Mouse (Mus musculus) brain, embryonic 18.5 days (tissue): ENCODE data around the gene Srgap1.

Experiments used
- DNase-seq: peaks from one replicate; pipeline ENCODE4 v3.0.0-alpha.2; 2012; ENCODE audit warnings: low read depth, low spot score

The Srgap1 gene

DNA sequence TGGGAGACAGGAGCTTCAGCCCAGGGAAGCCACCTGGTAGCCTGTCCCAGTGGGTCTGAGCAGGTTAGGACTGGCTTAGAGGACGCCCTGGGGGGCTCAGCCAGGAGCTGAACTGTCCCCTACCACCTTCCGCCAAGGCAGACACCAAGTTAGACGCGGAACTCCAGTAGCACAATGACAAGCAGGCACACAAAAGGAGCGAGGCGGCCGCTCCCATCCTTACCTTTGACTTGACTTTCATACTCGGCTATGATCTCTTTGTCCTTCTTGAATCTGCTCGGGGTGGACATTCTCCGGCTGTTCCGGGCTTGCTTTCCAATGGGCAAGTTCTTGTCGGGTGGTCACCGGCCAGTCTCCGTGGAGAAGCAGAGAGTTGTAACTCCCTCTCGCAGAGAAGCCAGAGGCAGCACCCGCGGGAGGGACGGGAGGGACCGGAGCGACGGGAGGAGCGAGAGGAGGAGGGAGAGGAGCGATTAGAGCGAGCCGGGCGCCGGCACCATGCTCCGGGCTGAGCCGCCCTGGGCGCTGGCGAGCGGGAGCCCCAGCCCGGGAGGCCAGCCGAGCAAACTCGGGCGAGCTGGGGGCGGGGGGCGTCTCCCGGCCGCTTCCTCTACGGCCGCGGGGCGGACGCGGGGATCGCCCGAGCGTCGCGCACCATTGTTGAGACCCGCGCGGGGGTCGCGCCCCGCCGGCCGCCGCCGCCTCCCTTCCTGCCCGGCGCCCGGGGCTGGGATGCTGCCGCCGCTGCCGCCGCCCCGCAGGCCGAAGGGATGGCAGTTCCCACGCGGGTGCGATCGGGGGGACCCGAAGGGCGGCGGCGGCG lies at the start of gene Srgap1:
Gene Srgap1 (minus strand): TSS at position 412 of the 823 bp plus-strand sequence.
- no peak for DNase-seq

DNA sequence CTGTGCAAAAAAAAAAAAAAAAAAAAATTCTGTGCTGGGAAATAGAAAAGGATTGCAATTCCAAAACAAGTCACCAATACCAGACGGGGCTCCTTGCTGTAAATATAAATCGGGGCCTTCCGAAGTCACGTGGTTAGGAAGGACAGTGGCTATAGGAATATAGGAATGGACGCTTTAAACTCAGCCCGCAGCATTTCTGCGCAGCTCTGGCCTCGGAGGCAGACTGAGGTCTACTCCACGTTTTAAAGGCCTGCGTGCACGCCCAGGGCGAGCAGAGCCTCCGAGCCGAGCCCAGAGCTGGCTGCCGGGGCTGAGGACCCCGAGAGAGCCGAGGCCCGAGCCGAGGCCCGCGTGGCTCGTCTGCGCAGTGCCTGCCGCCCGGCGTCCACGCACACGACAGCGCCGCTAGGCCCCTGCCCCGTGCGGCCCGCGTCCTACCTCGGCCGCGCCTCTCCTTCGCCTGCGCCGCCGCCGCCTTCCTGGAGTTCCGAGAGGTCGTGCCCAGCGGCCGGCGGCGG lies 49.4 kb upstream of the Srgap1 start:
- DNase-seq = peak; percentile 24

GRCm38 (mm10) chr10:122090472-122090871 lies 43.4 kb upstream of the Srgap1 start:
- DNase-seq = no peak

DNA sequence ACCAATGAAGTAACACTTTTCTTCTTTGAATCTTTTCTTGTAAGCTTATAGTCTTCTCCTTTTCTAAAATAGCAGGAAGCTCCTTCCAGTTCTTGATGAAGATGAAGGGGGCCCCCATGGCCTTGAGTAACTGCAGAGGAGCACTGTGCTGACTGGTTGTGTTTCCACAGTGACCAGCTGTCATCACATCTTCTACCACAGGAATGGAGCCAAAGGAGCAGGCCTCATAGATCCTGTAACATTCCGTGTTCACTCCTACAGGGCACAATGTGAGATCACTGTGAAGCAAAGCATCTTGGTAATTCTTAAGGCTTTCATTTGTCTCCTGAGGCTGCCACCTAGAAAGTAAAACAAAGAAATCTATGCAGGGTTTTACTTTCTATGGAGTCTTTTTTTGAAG lies 34.2 kb upstream of the Srgap1 start:
- DNase-seq = no peak

DNA sequence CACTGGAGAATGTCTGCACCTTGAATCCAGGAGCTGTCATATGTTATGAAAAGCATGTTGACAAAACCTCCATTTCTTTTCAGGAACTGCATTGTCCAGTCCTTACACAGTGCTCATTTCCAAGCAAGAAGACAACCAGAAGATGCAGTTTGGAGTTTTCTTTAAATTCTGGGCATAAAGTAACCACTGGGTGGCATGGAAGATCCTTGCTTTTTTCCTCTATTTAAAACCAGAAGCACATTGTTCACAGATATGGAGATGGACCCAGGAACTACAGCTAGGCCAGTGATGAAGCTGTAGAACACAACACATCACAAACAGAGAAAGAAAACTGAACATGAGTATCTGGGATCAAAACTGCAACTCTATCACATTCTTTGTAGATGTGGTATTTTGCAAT lies 22.0 kb upstream of the Srgap1 start:
- no peak for DNase-seq

GRCm38 (mm10) chr10:122055826-122056225 lies 8.7 kb upstream of the Srgap1 start:
- no peak for DNase-seq

DNA sequence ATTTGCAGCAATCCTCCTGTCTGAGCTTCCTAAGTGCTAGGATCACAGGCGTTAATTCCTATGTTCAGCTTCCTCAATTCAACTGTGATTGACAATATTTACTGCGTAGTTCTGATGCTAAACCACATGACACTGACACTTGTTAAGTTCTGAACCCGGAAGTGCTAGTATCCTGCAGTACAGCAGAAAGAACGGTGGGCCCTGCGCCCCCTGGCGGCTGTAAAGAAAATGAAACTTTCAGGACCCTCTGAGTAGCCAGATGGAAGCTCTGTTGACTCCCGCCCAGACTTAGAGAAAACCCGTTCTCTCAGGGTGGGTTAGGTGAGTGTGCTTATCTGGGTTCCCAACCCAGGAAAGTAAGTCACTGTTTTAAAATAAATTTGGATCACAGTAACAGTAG lies 7.4 kb upstream of the Srgap1 start:
- no peak for DNase-seq

- no peak for DNase-seq
These were observed 4.7 kb upstream of the Srgap1 start for GRCm38 (mm10) chr10:122051831-122052230.

- DNase-seq = no peak
These were observed 731 bp upstream of the Srgap1 start for GRCm38 (mm10) chr10:122047727-122048365.

GRCm38 (mm10) chr10:122046511-122046903 lies 608 bp downstream of the Srgap1 start:
- no peak for DNase-seq

GRCm38 (mm10) chr10:122045946-122046345 lies 1.2 kb downstream of the Srgap1 start:
- DNase-seq = no peak

DNA sequence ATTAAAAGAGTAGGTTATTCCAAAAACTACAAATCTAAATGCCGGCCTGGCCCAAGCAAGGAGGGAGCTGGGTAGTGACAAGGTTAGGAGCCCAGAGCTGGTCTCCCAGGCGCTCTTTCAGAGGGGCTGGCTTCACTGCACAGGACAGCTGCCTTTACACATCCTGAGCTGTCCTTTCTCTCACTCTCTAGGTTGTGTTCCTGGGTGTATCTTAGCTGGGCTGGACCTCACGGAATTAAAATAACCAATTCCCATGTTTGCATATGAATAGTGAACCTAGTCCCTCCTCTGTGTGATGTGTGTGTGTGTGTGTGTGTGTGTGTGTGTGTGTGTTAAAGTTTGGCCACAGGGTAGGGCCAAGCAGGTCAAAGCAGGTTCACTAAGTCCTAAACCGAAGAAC lies 2.2 kb downstream of the Srgap1 start:
- DNase-seq = no peak

DNA sequence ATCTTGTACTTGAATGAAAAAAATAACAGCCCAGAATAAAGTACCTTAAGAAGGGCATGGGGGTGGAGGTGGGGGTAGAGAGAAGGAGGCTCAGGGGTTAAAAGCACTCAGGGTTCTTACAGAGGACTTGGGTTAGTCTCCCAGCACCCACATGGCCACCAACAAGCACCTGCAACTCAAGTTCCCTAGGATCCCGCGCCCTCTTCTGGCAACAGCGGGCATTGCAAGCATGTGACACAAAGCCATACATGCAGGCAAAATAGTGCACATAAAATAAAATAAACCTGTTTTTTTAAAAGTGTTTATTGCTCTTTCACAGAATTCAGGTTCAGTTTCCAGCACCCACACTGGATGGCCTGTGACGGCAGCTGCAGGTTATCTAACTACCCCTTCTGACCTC lies 6.7 kb downstream of the Srgap1 start:
- DNase-seq = no peak

DNA sequence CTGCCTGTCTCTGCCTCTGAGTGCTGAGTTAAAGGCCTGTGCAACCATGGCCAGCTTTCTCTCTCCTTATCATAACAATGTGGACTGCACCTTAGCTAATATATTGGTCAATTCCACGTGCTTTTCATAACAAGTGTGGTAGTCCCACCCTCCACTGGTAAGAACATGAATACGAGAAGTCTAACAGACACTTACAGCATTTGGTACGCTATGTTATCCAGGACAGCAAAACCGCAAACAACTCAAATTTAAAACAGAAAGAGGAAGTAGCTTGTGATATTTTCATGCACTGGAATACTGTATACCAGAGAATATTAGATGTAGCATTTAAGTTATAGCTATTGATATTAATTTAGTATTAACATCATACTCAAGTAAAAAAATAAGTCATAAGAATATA lies 7.5 kb downstream of the Srgap1 start:
- no peak for DNase-seq

DNA sequence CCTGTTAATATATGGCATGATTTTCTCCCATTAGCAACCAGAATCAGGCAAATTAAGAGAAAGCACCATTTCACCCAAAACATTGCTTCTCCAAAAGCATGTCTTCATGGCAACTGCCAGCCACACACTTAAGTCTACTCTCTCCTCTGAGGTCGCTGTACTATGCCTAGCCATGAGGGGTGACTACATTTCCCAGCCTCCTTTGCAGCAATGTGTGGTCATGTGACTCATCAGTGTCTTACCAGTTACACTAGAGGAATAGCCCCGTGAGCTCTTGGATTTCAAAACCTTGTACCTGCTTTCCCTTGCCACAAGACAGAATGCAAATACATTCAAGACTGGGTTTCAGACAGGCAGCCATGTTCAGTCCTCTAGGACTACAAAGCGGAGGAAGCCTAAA lies 8.6 kb downstream of the Srgap1 start:
- no peak for DNase-seq

GRCm38 (mm10) chr10:122033271-122033670 lies 13.8 kb downstream of the Srgap1 start:
- no peak for DNase-seq

DNA sequence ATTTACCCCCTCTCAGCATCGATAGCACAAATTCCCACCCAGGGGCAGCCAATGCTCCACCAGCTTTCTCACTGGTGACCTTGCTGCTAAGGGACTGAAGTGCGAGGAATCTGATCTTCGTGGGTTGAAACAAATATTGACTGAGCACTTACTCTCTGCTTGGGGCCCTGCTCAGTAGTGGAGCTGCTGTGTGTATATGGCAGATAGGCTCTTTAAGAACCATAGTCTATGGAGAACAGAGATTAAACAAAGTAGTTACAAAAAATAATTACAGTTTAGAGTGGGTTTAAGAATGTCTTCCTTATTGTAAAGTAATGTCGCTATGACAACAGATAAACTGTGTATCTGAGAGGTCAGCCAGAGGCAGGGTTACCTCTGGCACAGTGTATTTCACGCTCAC lies 16.7 kb downstream of the Srgap1 start:
- DNase-seq = no peak

- no peak for DNase-seq
These were observed 17.4 kb downstream of the Srgap1 start for GRCm38 (mm10) chr10:122029738-122030137.

DNA sequence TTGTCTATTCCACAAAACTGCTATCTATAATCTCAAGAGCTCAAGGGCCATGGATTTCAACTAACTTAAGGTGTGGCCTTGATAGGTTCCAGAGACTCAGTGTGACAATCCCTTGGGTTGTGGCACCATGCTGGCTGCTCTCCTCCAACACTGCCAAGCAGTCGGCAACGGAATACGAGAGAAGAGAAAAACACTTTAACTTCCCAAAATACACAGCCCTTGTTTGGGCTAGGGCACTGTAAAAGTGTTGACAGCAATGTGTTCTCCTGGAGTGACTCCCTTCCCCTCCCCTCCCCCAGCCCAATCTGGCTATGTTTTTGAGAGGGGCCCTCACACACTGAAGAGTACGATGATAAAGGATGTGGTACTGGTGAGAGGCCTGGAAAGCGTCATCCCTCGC lies 21.9 kb downstream of the Srgap1 start:
- DNase-seq = no peak

DNA sequence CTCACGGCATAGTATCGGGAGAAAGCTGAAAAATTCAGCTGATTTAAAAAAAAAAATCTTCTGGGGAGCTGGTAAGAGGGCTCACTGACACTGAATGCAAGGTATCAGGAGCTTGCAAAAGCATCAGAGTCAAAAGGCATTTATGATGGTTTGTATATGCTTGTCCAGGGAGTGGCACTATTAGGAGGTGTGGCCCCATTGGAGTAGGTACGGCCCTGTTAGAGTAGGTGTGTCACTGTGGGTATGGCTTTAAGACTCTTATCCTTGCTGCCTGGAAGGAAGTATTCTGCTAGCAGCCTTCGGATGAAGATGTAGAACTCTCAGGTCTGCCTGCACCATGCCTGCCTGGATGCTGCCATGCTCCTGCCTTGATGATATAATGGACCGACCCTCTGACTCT lies 26.2 kb downstream of the Srgap1 start:
- no peak for DNase-seq

DNA sequence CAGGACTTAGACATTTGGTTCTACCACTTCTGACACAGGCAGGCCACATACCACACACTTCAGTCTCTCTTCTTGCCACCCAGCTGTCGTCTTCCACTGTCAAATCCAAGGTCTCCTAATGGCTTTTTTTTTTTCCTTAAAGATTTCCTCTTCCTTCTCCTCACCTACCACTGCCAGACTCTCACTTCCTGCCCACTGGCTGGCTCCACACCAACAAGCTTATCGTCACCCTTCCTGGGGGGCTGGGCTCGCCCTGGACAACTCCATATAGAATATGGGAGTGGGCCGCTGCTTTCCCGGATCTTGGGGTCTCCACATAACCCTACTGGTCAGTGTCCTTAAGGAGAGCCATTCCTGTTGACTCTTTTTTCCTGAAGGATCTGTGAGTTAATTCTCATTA lies 26.9 kb downstream of the Srgap1 start:
- no peak for DNase-seq

GRCm38 (mm10) chr10:122018594-122019048 lies 28.5 kb downstream of the Srgap1 start:
- no peak for DNase-seq

DNA sequence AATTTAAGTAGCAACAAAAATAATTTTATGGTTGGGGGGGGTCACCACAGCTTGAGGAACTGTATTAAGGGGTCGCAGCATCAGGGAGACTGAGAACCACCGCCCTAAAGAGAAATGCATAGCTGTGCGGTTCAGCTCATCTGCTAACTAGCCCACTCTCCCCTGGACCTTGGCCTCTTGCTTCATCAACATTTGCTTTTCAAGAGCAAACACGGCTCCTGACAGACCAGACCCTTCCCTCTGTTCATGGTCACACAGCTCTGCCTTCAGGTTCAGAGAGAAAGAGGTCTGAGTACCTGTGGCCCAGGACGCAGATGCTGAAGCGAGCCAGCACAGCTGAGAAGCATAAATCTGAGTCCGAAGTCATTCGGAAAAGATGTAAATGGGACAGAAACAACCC lies 29.4 kb downstream of the Srgap1 start:
- no peak for DNase-seq
